Mouse (Mus musculus) stomach, embryonic 15.5 days (tissue): ENCODE measurements around the gene Kmt2d. TPM values are rescaled to one million over a fixed set of nuclear protein-coding genes. Genes with fewer than 3 reads are reported as not detected.

Experiments
- ATAC-seq: fragments of 200-750 bp; cut with Nextera tagmentation; 2 replicates; pipeline ENCODE4 v1.8.0; 2017; ENCODE audit warnings: low read depth, moderate number of reproducible peaks, moderate TSS enrichment; ENCODE audit not compliant: insufficient read depth, low FRiP score
- H3K27ac ChIP-seq: fragments of 300-500 bp; sonication (generic); 2 replicates; pipeline ENCODE4 v1.5.1; 2015; ENCODE audit warnings: mild to moderate bottlenecking, inconsistent platforms
- H3K27me3 ChIP-seq: fragments of 300-500 bp; sonication (generic); replicated peaks from 2 replicates; pipeline ENCODE4 v1.6.1; 2015; ENCODE audit warnings: inconsistent platforms
- H3K36me3 ChIP-seq: fragments of 300-500 bp; sonication (generic); 2 replicates; pipeline ENCODE4 v1.6.1; 2015; ENCODE audit warnings: inconsistent platforms
- H3K4me1 ChIP-seq: fragments of 300-500 bp; sonication (generic); 2 replicates; pipeline ENCODE4 v1.6.1; 2015; ENCODE audit warnings: inconsistent platforms
- H3K4me2 ChIP-seq: fragments of 300-500 bp; sonication (generic); 2 replicates; pipeline ENCODE4 v1.6.1; 2015; ENCODE audit warnings: mild to moderate bottlenecking, inconsistent platforms
- H3K4me3 ChIP-seq: fragments of 300-500 bp; sonication (generic); replicated peaks from 2 replicates; pipeline ENCODE4 v1.5.1; 2015; ENCODE audit warnings: inconsistent platforms
- H3K9ac ChIP-seq: fragments of 300-500 bp; sonication (generic); 2 replicates; pipeline ENCODE4 v1.6.1; 2015; ENCODE audit warnings: inconsistent platforms
- H3K9me3 ChIP-seq: fragments of 300-500 bp; sonication (generic); 2 replicates; pipeline ENCODE4 v1.6.1; 2016; ENCODE audit warnings: inconsistent platforms
- WGBS: fragments of 180-500 bp; shearing (Covaris S2); methylation state at CpG from one replicate; pipeline ENCODE4 v1.1.7; 2015; 5-methylcytosine and 5-hydroxymethylcytosine counted together
- polyA plus RNA-seq: library from polyadenylated mRNA; unstranded; fragments of >200 nt; fragmentation: Nextera tagmentation; extraction: Ambion mirVana; gene quantifications from 2 replicates; pipeline ENCODE4 v1.2.1, GENCODE M21; 2015

Kmt2d gene
- polyA plus RNA-seq, 1 experiment from 2014 or later: 10.6 TPM

- ATAC-seq: no peak
Observed at GRCm38 (mm10) chr15:98788972-98789660, 81.9 kb downstream of the Kmt2d start.

DNA sequence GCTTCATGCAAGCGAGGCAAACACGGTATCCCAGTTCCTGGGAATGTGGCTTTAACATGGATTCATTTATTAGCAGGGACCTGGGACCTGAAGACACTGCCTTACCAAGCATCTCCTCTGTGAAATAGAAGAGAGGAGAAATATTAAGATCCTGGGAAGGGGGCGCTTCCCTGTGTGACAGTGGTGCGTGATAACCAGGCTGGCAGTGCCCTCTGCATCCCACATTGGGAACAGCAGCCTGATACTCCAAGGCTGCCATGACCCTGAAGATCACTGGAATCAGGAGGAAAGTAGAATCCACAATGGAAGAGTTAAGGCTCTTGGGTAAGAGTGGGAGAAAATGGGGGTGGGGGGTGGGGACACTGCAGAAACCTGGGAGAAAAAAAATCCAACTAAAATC lies 83.1 kb downstream of the Kmt2d start:
- Histone ChIP-seq H3K27me3 (peaks cover 61% of the 10 kb centered on the region), H3K4me3 (no peak overlapping the region)
- 29% methylated on average over 4 of the region's 4 CpGs for WGBS

More at GRCm38 (mm10) chr15:98788972-98789660, 81.9 kb downstream of the Kmt2d start:
- Histone ChIP-seq H3K4me1 (peaks cover 33% of the 10 kb centered on the region), H3K4me2 (peak overlapping the region; percentile 24; the same call in 1 of the 2 replicates), H3K27ac (no peak overlapping the region), H3K4me3 (peak overlapping the region; percentile 8; the same call in 1 of the 2 replicates), H3K27me3 (peaks cover 73% of the 10 kb centered on the region), H3K9ac (no peak overlapping the region), H3K9me3 (no peaks in the 10 kb centered on the region), H3K36me3 (no peaks in the 10 kb centered on the region)
- 11% methylated on average over 24 of the region's 24 CpGs for WGBS

GRCm38 (mm10) chr15:98785744-98786143 lies 85.3 kb downstream of the Kmt2d start:
- 42% methylated on average over 7 of the region's 7 CpGs for WGBS
- Histone ChIP-seq H3K27ac (no peak overlapping the region), H3K9me3 (no peaks in the 10 kb centered on the region), H3K9ac (no peak overlapping the region), H3K27me3 (peaks cover 58% of the 10 kb centered on the region), H3K4me2 (no peak overlapping the region), H3K36me3 (no peaks in the 10 kb centered on the region), H3K4me1 (peaks cover 13% of the 10 kb centered on the region; the same call in 1 of the 2 replicates), H3K4me3 (no peak overlapping the region)
- no peak for ATAC-seq

More for the DNA sequence above, 83.1 kb downstream of the Kmt2d start:
- Histone ChIP-seq H3K36me3 (no peaks in the 10 kb centered on the region), H3K9me3 (no peaks in the 10 kb centered on the region), H3K4me2 (no peak overlapping the region), H3K9ac (no peak overlapping the region), H3K27ac (no peak overlapping the region), H3K4me1 (peaks cover 32% of the 10 kb centered on the region)
- ATAC-seq: no peak

Other genes with a start within 250 kb of the Kmt2d start
- 29.0 and 32.2 TPM in 2 replicates for gene Cacnb3, start 240.4 kb downstream of the Kmt2d start, polyA plus RNA-seq
- gene Ddx23, start 208.3 kb downstream of the Kmt2d start, polyA plus RNA-seq: 22.9 and 26.8 TPM in 2 replicates
- 1.3 and 1.4 TPM in 2 replicates for gene Rnd1, start 193.7 kb downstream of the Kmt2d start, polyA plus RNA-seq
- gene Ccdc65, start 163.0 kb downstream of the Kmt2d start, polyA plus RNA-seq: 0.84 and 1.1 TPM in 2 replicates
- gene Fkbp11, start 143.0 kb downstream of the Kmt2d start, polyA plus RNA-seq: 112 and 123 TPM in 2 replicates
- gene Arf3, start 108.0 kb downstream of the Kmt2d start, polyA plus RNA-seq: 41.6 and 45.2 TPM in 2 replicates
- 0.08 TPM in 1 of 2 replicates, not detected in the other for gene Wnt10b, start 93.1 kb downstream of the Kmt2d start, polyA plus RNA-seq
- gene Wnt1, start 81.3 kb downstream of the Kmt2d start, polyA plus RNA-seq: not detected in 2 replicates
- gene Ddn, start 61.7 kb downstream of the Kmt2d start, polyA plus RNA-seq: not detected in 2 replicates
- 82.4 and 85.6 TPM in 2 replicates for gene Prkag1, start 39.7 kb downstream of the Kmt2d start, polyA plus RNA-seq
- gene Rhebl1, start 23.3 kb upstream of the Kmt2d start, polyA plus RNA-seq: 8.6 and 8.8 TPM in 2 replicates
- 0.71 and 1.0 TPM in 2 replicates for gene Dhh, start 27.3 kb upstream of the Kmt2d start, polyA plus RNA-seq
- gene Lmbr1l, start 47.0 kb upstream of the Kmt2d start, polyA plus RNA-seq: 14.5 TPM in 2 replicates
- gene Tuba1b, start 63.4 kb upstream of the Kmt2d start, polyA plus RNA-seq: 1,197 and 1,299 TPM in 2 replicates
- not detected in 2 replicates for gene Gm49450, start 82.3 kb upstream of the Kmt2d start, polyA plus RNA-seq
- gene Tuba1a, start 82.5 kb upstream of the Kmt2d start, polyA plus RNA-seq: 915 and 964 TPM in 2 replicates
- 196 and 204 TPM in 2 replicates for gene Tuba1c, start 158.7 kb upstream of the Kmt2d start, polyA plus RNA-seq
- gene Prph, start 184.0 kb upstream of the Kmt2d start, polyA plus RNA-seq: 33.5 and 38.7 TPM in 2 replicates
- 24.6 and 29.2 TPM in 2 replicates for gene Troap, start 203.4 kb upstream of the Kmt2d start, polyA plus RNA-seq
- 0.09 TPM in 1 of 2 replicates, not detected in the other for gene C1ql4, start 216.6 kb upstream of the Kmt2d start, polyA plus RNA-seq
- 18.6 and 23.0 TPM in 2 replicates for gene Dnajc22, start 222.0 kb upstream of the Kmt2d start, polyA plus RNA-seq